Mouse (Mus musculus) spleen, adult 2 months (tissue): ENCODE measurements around the gene Gm49661.

Source experiments
- CTCF ChIP-seq: fragments of 200-500 bp; IDR thresholded peaks from 2 replicates; pipeline ENCODE4 v1.5.1; 2011; ENCODE audit warnings: mild to moderate bottlenecking, inconsistent platforms; ENCODE audit not compliant: insufficient read depth, insufficient read length, insufficient replicate concordance; ENCODE audit errors: extremely low read depth
- POLR2A ChIP-seq: fragments of 200-500 bp; IDR thresholded peaks from 2 replicates; pipeline ENCODE4 v1.6.1; 2011; ENCODE audit warnings: low read depth, low read length, inconsistent platforms

- TF ChIP-seq CTCF, result no peak
- TF ChIP-seq POLR2A, result no peak
Observed at GRCm38 (mm10) chr8:85016724-85017123, 47.5 kb upstream of the Gm49661 start.
